In genomic region chr2:29620301-29620827, GRCm38 (mm10) we compare ENCODE assay signal across 8 mouse cellular contexts. TPM values are rescaled to one million over a fixed set of nuclear protein-coding genes. Genes with fewer than 3 reads are reported as not detected.
A peak's percentile ranks its signal among the peaks of the same experiment; 100 is the strongest.
DNase-seq lines count a peak whose midpoint lies in the region; ATAC-seq lines count a peak whose summit lies in the region.

No protein-coding gene starts in this region.

- peak overlapping the region; percentile 75 for H3K27ac ChIP-seq in lung, embryonic 16.5 days (ENCODE audit: low read length)
- peak overlapping the region; percentile 90 for H3K27ac ChIP-seq in forebrain, embryonic 15.5 days (replicated peaks)
- H3K27ac ChIP-seq in liver, embryonic 12.5 days, result peak overlapping the region; percentile 86

- WGBS in lung, embryonic 16.5 days, result 2% methylated on average over 15 of the region's 15 CpGs
- under 1% methylated on average over 15 of the region's 15 CpGs for WGBS in forebrain, embryonic 15.5 days
- WGBS in liver, embryonic 12.5 days (ENCODE audit: insufficient replicate concordance), result 2% methylated on average over 15 of the region's 15 CpGs

- no peaks in the 10 kb centered on the region for H3K36me3 ChIP-seq in lung, embryonic 16.5 days (ENCODE audit: control insufficient read depth, insufficient read depth, low read length)
- H3K36me3 ChIP-seq in forebrain, embryonic 15.5 days, result no peaks in the 10 kb centered on the region
- H3K36me3 ChIP-seq in liver, embryonic 12.5 days, result peaks cover 5% of the 10 kb centered on the region; the same call in 1 of the 2 replicates

- no peaks in the 10 kb centered on the region for H3K27me3 ChIP-seq in lung, embryonic 16.5 days (ENCODE audit: control insufficient read depth, insufficient read depth, low read depth, low read length)
- no peaks in the 10 kb centered on the region for H3K27me3 ChIP-seq in forebrain, embryonic 15.5 days
- no peaks in the 10 kb centered on the region for H3K27me3 ChIP-seq in liver, embryonic 12.5 days (replicated peaks)

- no peaks in the 10 kb centered on the region for H3K9me3 ChIP-seq in lung, embryonic 16.5 days (ENCODE audit: control insufficient read depth, low read length)
- H3K9me3 ChIP-seq in forebrain, embryonic 15.5 days, result no peaks in the 10 kb centered on the region
- H3K9me3 ChIP-seq in liver, embryonic 12.5 days (replicated peaks), result no peaks in the 10 kb centered on the region

- H3K9ac ChIP-seq in lung, embryonic 16.5 days (ENCODE audit: low read length), result peak overlapping the region; percentile 91
- peak overlapping the region; percentile 91 for H3K9ac ChIP-seq in forebrain, embryonic 15.5 days (replicated peaks)
- peak overlapping the region; percentile 95 for H3K9ac ChIP-seq in liver, embryonic 12.5 days

- H3K4me3 ChIP-seq in lung, embryonic 16.5 days (ENCODE audit: low read length), result peak overlapping the region; percentile 88
- peak overlapping the region; percentile 70 for H3K4me3 ChIP-seq in forebrain, embryonic 15.5 days
- peak overlapping the region; percentile 87 for H3K4me3 ChIP-seq in liver, embryonic 12.5 days

- ATAC-seq in CD4-positive, CD25-positive, alpha-beta regulatory T cell, adult 4 months, result no peak
- ATAC-seq in lung, embryonic 16.5 days (ENCODE audit: low read depth), result no peak
- peak; percentile 36 for ATAC-seq in forebrain, embryonic 15.5 days (replicated peaks)
- ATAC-seq in liver, embryonic 12.5 days, result peak; percentile 45

- H3K4me1 ChIP-seq in lung, embryonic 16.5 days (replicated peaks; ENCODE audit: control insufficient read depth, insufficient read depth, low read length), result peaks cover 12% of the 10 kb centered on the region
- peaks cover 24% of the 10 kb centered on the region for H3K4me1 ChIP-seq in forebrain, embryonic 15.5 days
- peaks cover 58% of the 10 kb centered on the region for H3K4me1 ChIP-seq in liver, embryonic 12.5 days

- peak; percentile 42 for DNase-seq in CD4-positive, CD25-positive, alpha-beta regulatory T cell, adult 2 months (ENCODE audit: low read depth, low spot score)
- no peak for DNase-seq in lung, postnatal 10 days
- peak; percentile 49 to 50 for DNase-seq in thymus, postnatal 36 days
- no peak for DNase-seq in gastrocnemius, adult 8-10 months (ENCODE audit: low spot score in 2 of 2)

- H3K4me2 ChIP-seq in lung, embryonic 16.5 days (ENCODE audit: low read depth, low read length), result peak overlapping the region; percentile 83
- peak overlapping the region; percentile 81 for H3K4me2 ChIP-seq in forebrain, embryonic 15.5 days (replicated peaks)
- peak overlapping the region; percentile 89 for H3K4me2 ChIP-seq in liver, embryonic 12.5 days

RNA-seq across cellular contexts. Expression of gene Rapgef1, which starts 0.8 kb away (rescaled TPM):
- polyA plus RNA-seq in CD4-positive, CD25-positive, alpha-beta regulatory T cell, adult 4 months (2017; shearing (Covaris generic)), result 10 to 100 TPM; 28.7 to 35.9 TPM
- 10.7 and 12.2 TPM in 2 replicates for polyA plus RNA-seq in lung, embryonic 16.5 days (2015; fragmentation: Nextera tagmentation; extraction: Ambion mirVana)
- polyA plus RNA-seq in forebrain, embryonic 15.5 days (2015; fragmentation: Nextera tagmentation; extraction: Ambion mirVana), result 22.3 and 27.0 TPM in 2 replicates
- polyA plus RNA-seq in liver, embryonic 12.5 days (2016; fragmentation: Nextera tagmentation; extraction: Ambion mirVana), result 10.1 and 10.8 TPM in 2 replicates
- total RNA-seq in gastrocnemius, adult 8-10 months (2022), result 100 to 1,000 TPM; 152 to 187 (median 158) TPM

Comparison
In these comparisons a context has a peak if more than half of its experiments do, and no peak if none do; other contexts are left out.
1. DNase-seq: peak in CD4-positive, CD25-positive, alpha-beta regulatory T cell, adult 2 months (single experiment) and thymus, postnatal 36 days (2 of 2); none in lung, postnatal 10 days (single experiment) and gastrocnemius, adult 8-10 months (0 of 2).
2. ATAC-seq: peak in forebrain, embryonic 15.5 days (single experiment) and liver, embryonic 12.5 days (single experiment); none in CD4-positive, CD25-positive, alpha-beta regulatory T cell, adult 4 months (single experiment) and lung, embryonic 16.5 days (single experiment).
3. Peak in every context shown above with its lines, with median percentiles within 50 percentile points of each other: H3K27ac ChIP-seq, H3K4me2 ChIP-seq, H3K4me3 ChIP-seq and H3K9ac ChIP-seq.